Mouse (Mus musculus) cerebellum, adult 18-20 months (tissue): ENCODE measurements around the gene Pygm.

Experiments used
- DNase-seq, 2 experiments: peaks; one replicate each; pipeline ENCODE4 v3.0.0; 2021

Gene Pygm

GRCm38 (mm10) chr19:6446736-6447437 is 62.7 kb downstream of the Pygm start:
- DNase-seq = peak in 1 of 2 experiments; percentile 27
